Mouse (Mus musculus) small intestine, adult 2 months (tissue): ENCODE measurements around the gene Tspear. TPM values are rescaled to one million over a fixed set of nuclear protein-coding genes. Genes with fewer than 3 reads are reported as not detected.

ENCODE experiments used
- H3K27ac ChIP-seq: fragments of 200-500 bp; 2 replicates; pipeline ENCODE4 v1.5.1; 2012; ENCODE audit warnings: low read depth, low read length, control low read depth, inconsistent platforms; ENCODE audit not compliant: insufficient read depth
- H3K27me3 ChIP-seq: fragments of 200-500 bp; 2 replicates; pipeline ENCODE4 v1.6.1; 2012; ENCODE audit warnings: mild to moderate bottlenecking, moderate library complexity, low read length, inconsistent platforms; ENCODE audit not compliant: control insufficient read depth, insufficient read depth
- H3K36me3 ChIP-seq: fragments of 200-500 bp; 2 replicates; pipeline ENCODE4 v1.6.1; 2012; ENCODE audit warnings: mild to moderate bottlenecking, low read length, control low read depth, inconsistent platforms; ENCODE audit not compliant: control insufficient read depth, insufficient read depth
- H3K4me1 ChIP-seq: fragments of 200-500 bp; 2 replicates; pipeline ENCODE4 v1.6.1; 2012; ENCODE audit warnings: low read length, inconsistent platforms, mixed read lengths; ENCODE audit not compliant: control insufficient read depth, insufficient read depth, insufficient read length
- H3K4me3 ChIP-seq: fragments of 200-500 bp; 2 replicates; pipeline ENCODE4 v1.5.1; 2012; ENCODE audit warnings: low read depth, mild to moderate bottlenecking, control low read depth, inconsistent platforms, low read length, moderate library complexity
- CTCF ChIP-seq: fragments of 200-500 bp; IDR thresholded peaks from 2 replicates; pipeline ENCODE4 v1.5.1; 2012; ENCODE audit warnings: low read depth, mild to moderate bottlenecking, control low read depth, inconsistent platforms, low read length, moderate library complexity, mixed read lengths; ENCODE audit not compliant: insufficient replicate concordance, insufficient read length; ENCODE audit errors: extremely low read depth
- POLR2A ChIP-seq: fragments of 200-500 bp; IDR thresholded peaks from 2 replicates; pipeline ENCODE4 v1.6.1; 2012; ENCODE audit warnings: low read depth, mild to moderate bottlenecking, control low read depth, inconsistent platforms, low read length, moderate library complexity
- WGBS: fragments of 180-500 bp; shearing (Covaris S2); methylation state at CpG from one replicate; pipeline ENCODE4 v1.1.7; 2018; 5-methylcytosine and 5-hydroxymethylcytosine counted together
- polyA plus RNA-seq: library from polyadenylated mRNA; depleted of rRNA; stranded (reverse); fragments of >200 nt; gene quantifications from 2 replicates; pipeline ENCODE4 v1.2.3, GENCODE M21; 2012

Gene Tspear
- polyA plus RNA-seq, 1 experiment, result 0.33 TPM

DNA sequence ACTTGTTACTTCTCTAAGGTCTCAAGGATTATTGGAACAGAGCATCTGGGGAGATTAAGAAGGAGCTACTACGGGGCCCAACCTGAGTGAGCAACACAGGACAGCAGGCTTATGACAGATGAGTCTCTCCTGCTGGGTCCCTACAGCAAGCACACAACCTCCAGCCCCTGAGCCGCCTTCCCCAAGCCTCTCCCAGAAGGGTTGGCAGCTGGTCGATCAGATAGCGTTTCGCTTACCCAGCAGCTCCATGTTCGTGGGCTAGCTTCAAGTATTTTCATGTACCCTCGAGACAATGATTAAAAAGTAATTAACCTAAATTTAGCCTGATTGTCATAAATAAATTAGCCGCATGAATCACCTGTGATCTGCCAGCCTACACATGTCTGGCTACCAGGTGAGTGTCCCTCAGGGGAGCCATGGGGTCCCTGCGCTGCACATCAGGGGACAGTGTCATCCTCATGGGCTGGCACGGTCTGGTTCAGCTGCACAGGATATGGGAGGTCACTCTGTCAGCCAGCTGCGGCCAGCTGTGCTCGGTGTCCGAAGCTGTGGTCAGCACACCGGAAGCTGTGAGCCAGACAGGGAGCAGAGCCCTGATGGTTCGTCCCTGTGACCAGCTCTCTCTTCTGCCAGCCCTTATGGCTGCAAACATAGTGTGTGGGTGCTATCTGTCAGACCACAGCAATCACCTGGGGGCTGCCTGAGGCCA is 27.9 kb upstream of the Tspear start:
- no peaks in the 10 kb centered on the region for H3K4me1 ChIP-seq
- TF ChIP-seq CTCF (no peak), POLR2A (no peak)
- H3K36me3 ChIP-seq, result no peaks in the 10 kb centered on the region
- WGBS, result 47% methylated on average over 15 of the region's 15 CpGs
- H3K27ac ChIP-seq, result no peak overlapping the region
- no peak overlapping the region for H3K4me3 ChIP-seq
- H3K27me3 ChIP-seq, result no peaks in the 10 kb centered on the region

DNA sequence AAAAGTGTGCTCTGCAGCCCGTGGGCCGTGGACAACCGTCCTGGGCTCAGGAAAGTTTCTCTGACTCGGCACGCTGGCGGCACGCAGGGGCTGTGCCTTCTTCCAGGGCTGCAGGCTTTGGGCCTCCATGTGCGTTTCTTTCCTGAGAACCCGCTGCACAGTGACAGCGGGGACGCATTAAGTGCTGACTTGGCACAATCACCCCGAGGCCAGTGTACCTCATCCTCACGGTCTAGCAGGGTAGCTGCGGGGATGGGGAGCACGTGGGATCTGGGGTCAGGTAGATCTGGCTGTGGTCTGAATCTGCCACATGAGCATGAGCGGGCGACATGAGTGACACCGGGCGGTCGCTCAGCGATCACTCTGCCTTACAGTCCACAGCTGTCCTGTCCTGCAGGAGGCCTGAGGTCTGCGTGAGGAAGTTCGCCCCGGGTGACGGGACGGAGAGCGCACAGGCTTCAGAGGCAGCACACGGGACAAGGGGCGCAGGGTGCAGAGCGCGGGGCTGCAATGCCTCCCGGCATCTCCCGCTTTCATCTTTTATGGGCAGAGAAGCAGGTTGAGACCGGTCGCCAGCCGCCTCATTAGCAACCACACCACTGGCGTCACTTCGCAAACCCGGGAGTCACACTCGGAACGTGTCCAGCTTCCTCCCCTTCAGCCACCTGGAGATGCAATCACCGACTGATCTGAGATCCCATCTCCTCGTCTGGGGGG is 22.3 kb upstream of the Tspear start:
- 60% methylated on average over 43 of the region's 43 CpGs for WGBS
- Histone ChIP-seq H3K4me3 (no peak overlapping the region), H3K27me3 (no peaks in the 10 kb centered on the region), H3K36me3 (no peaks in the 10 kb centered on the region), H3K27ac (no peak overlapping the region), H3K4me1 (peaks cover 1% of the 10 kb centered on the region; the same call in 1 of the 2 replicates)
- TF ChIP-seq POLR2A (no peak), CTCF (no peak)

DNA sequence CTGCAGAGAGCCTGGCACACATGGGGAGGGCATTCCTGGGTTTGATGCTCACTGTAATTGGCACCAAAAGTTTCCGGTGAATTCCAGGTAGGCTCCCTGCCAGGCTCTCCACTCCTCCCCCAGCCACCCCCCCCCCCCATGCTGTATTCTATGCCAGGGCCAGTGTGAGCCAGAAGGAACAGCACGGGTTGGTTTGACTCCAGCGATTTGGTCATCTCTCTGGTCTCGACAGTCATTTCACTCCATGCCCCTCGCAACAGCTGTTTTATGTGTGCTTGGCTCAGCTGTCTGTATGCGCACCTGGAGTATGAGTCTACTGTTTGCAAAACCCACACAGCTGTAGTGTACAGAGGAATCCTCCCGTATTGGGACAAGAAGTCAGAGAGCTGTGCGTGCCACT is 20.0 kb upstream of the Tspear start:
- no peaks in the 10 kb centered on the region for H3K36me3 ChIP-seq
- no peak overlapping the region for H3K4me3 ChIP-seq
- H3K27ac ChIP-seq, result no peak overlapping the region
- no peaks in the 10 kb centered on the region for H3K27me3 ChIP-seq
- no peak for TF ChIP-seq CTCF
- no peak for TF ChIP-seq POLR2A
- peaks cover 1% of the 10 kb centered on the region for H3K4me1 ChIP-seq
- 26% methylated on average over 8 of the region's 8 CpGs for WGBS

DNA sequence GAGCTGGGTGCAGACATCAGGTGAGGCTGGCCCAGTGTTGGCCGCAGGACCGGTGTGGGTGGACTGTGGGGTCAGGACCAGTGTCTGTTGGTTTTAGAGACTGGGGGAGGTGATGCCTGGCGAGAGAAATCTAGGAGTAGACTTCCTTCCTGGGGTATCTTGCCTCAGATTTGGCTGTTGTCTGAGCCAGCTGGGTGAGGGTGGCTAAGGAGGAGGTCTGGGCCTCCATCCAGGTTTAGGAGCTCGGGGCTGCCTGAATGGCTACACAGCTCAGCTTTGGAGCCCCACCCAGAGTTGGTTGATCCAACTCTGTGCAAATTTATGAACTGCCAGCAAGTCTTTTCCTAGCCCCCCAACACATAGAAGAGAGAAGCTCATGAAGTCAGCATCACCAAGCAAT is 19.0 kb upstream of the Tspear start:
- no peaks in the 10 kb centered on the region for H3K27me3 ChIP-seq
- H3K4me1 ChIP-seq, result peaks cover 1% of the 10 kb centered on the region
- no peaks in the 10 kb centered on the region for H3K36me3 ChIP-seq
- TF ChIP-seq POLR2A, result no peak
- TF ChIP-seq CTCF, result no peak
- H3K4me3 ChIP-seq, result no peak overlapping the region
- 63% methylated on average over 4 of the region's 4 CpGs for WGBS
- no peak overlapping the region for H3K27ac ChIP-seq

DNA sequence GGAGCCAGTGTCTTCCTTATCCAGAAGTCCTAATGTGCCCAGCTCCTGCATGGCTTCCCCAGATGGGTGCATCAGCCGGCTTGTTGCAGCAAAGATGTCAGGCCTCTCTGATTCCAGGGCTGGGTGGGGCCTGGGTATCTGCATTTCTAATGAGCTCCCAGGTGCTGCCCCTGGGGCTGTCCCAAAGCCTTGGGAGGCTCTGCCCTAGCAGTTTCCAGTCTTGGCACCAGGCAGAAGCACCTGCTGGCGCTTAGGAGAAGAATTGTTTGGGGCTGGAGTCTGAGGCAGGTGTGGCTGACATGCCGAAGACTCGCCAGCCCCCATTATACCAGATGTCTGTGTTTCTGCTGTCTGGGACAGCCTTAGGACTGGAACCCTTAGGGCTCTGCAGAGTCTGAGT is 15.7 kb upstream of the Tspear start:
- TF ChIP-seq CTCF (no peak), POLR2A (no peak)
- Histone ChIP-seq H3K27ac (no peak overlapping the region), H3K36me3 (no peaks in the 10 kb centered on the region), H3K4me1 (peaks cover 1% of the 10 kb centered on the region), H3K27me3 (no peaks in the 10 kb centered on the region), H3K4me3 (no peak overlapping the region)
- 30% methylated on average over 4 of the region's 4 CpGs for whole genome bisulfite sequencing

DNA sequence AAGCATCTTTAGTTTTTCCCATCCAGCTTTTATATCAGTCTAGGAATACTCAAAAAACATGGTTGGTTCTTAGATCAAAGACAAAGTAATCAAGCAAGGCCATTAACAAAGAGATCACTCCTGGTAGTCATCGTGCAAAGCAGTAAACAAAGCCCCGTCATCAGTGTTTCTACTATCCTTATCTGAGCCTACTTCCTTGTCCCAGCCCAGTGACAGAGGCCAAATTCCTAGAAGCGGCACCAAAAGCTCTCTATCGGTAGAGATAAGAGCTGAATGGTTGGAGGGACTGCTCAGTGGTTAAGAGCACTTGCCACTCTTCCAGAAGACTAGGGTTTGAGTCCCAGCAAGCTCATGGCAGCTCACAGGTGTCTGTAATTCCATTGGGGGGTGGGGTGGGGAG is 14.8 kb upstream of the Tspear start:
- no peak for TF ChIP-seq POLR2A
- TF ChIP-seq CTCF, result no peak
- WGBS, result 15% methylated on average over 4 of the region's 4 CpGs

DNA sequence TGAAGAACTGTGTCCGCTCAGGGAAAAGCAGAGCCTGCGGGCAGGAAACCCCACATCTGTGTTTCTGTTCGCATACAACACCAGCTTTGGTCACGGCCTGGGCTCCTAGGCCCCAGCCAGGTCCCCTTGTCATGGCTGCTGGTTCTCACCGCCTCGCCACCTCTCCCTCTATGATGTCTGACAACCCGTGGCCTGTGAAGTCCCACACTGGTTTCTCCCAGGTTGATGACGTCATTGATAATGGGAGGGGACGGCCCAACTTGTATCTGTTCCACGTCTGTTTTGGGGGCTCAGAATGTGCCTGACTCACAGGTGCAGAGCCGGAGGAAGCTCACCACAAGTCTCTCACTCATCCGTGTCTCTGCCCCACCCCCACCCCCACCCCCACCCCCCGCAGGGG is 12.6 kb upstream of the Tspear start:
- 64% methylated on average over 13 of the region's 13 CpGs for WGBS
- H3K27me3 ChIP-seq, result peaks cover 11% of the 10 kb centered on the region; the same call in 1 of the 2 replicates

More for the DNA sequence above, 14.8 kb upstream of the Tspear start:
- no peak overlapping the region for H3K4me3 ChIP-seq
- no peak overlapping the region for H3K27ac ChIP-seq
- peaks cover 1% of the 10 kb centered on the region for H3K4me1 ChIP-seq
- H3K27me3 ChIP-seq, result no peaks in the 10 kb centered on the region
- H3K36me3 ChIP-seq, result no peaks in the 10 kb centered on the region

More for the DNA sequence above, 12.6 kb upstream of the Tspear start:
- no peak overlapping the region for H3K4me3 ChIP-seq
- H3K4me1 ChIP-seq, result peaks cover 4% of the 10 kb centered on the region
- no peaks in the 10 kb centered on the region for H3K36me3 ChIP-seq
- TF ChIP-seq POLR2A, result no peak
- H3K27ac ChIP-seq, result no peak overlapping the region
